Mouse (Mus musculus): Measurements from ENCODE around the gene Pde1a.
A peak's percentile ranks its signal among the peaks of the same experiment; 100 is the strongest.

The Pde1a gene

DNA sequence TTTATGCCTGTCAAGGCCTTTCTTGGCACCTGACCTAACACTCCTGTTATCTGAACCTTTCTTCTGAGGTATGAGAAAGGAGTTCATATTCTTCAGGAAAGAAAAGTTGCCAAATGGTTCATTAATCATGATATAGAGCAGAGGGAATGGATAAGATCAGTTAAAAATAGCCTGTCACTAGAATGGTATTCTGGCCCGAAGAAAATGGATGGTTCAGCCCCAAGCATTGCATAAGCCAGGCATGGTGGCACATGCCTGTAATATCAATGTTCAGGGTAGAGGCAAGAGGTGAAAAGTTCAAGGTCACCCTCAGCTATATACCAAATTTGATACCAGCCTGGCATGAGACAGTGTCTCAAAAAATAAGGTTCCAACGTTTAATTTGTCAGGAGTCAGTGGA lies 336.1 kb downstream of the Pde1a start:
- DNase-seq: no peak

DNA sequence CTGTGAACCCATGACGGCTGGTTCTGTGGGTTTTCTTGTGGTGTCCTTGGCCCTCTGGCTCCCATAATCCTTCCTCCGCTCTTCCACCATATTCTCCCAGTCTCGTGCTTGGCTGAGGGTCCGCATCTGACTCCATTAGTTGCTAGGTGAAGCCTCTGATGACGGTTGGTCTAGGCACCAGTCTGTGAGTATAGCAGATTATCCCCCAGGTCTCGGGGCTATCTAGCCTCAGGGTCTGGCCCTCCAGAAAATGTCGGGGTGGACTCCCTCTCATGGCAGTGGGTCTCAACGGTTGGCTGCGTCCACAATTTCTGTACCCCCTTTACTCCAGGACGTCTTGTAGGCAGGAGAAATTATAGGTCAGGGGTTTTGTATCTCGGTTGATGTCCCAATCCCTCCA lies 342.8 kb downstream of the Pde1a start:
- no peak for DNase-seq

DNA sequence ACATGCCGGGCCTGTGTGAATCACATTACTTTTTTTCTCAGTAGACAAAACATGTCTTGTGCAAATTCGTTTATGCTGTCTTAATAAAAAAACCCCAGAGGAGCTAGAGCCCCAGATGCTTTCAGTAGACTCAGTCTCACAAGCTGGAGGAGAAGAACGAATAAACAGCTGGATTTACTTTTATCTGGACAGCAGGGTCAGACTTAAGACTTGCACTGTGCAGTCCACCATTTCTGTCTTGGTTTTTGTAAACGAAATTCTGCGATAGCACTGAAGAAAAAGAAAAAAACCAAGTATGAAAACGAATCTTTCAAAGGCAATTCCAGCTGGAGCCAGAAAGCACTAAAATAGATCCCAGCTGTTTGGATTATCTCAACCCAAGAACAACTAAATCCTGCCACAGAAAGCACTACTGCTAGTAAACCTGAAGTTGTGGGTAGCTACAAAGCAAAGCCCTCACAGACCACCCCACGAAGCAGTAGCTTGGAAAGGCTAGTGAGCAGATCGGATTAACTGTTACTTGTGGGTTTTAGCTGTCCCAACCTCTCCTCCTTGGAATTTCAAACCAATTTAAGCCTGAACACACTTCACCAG lies 343.6 kb downstream of the Pde1a start:
- DNase-seq: peak; percentile 22

Measured in embryo, embryonic 11 days (tissue).